Mouse (Mus musculus): Measurements from ENCODE around the gene Olfr771. TPM values are rescaled to one million over a fixed set of nuclear protein-coding genes. Genes with fewer than 3 reads are reported as not detected.
"Not testable (repeated sequence)": the region's sequence is repeated elsewhere in the genome, so short reads cannot be mapped to it uniquely, and the experiment has no call there.

The Olfr771 gene
- not detected for total RNA-seq (2021)
- long read RNA-seq, experiment 1, result 0 reads
- long read RNA-seq, experiment 2, result 0 reads

DNA sequence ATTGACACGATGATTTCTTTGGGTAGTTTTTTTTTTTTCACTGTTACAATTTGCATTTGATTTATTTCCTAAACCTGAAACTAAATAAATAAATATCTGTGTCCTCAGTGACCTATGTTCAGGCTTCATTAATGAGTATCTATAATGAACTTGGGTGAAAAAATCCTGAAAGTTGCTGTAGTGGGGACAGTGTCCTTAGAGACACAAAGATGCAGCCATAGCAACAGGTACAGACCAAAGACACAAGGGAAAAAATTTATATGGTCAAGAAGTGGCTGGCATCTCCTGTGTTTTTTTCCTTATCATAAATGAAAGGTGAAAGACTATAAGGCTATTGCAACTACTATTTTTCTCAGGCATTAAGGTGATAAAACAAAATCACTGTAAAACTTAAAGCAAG lies at the start of gene Olfr771:
Gene Olfr771, minus strand, starts transcription at position 101 of the 400 bp plus-strand sequence.
- DNase-seq, result no peak
- intact Hi-C loops (cut with DNase I), result no loop called here

DNA sequence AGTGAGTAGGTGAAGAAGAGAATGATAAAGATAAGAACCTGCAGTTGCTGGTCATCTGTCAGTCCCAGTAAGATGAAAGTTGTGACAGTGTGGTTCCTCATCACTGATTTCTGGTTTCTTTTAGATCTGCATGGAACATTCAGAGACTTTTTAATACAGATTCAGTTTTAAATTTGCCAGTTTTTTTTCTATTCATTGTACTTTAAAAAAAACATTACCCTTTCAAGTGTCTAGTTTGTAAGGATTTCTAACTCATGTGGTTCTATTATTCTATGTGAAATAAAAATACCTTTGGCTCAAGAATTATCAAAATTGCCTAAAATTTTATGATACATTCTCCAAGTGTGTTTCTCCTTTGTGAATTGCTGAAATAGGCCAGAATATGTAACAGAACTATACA lies 22.8 kb upstream of the Olfr771 start, which contains the start of gene Olfr773:
Gene Olfr773, minus strand, starts transcription at position 101 of the 400 bp plus-strand sequence.
- intact Hi-C loops (cut with DNase I); DNase-seq: not testable (repeated sequence)

DNA sequence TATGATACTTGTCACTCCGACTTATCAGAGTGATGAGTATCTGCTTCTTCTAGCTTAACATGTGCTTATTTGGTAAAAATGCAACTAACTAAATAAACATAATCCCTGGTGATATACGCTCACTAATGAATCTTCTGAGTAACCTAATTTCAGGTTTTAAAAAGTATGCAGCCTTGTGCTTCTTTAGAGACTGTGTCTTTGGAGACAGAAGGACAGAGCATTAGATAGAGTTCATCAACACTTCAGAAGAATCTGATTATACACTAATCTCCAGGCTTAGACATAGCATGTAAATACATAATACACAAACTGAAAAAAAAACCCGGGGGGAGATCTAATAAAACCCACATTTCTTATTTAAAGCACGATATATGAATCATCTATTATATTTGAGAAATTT lies 13.3 kb upstream of the Olfr771 start, which contains the start of gene Olfr772:
Gene Olfr772, minus strand, starts transcription at position 101 of the 400 bp plus-strand sequence.
- intact Hi-C loops (cut with DNase I); DNase-seq: not testable (repeated sequence)

DNA sequence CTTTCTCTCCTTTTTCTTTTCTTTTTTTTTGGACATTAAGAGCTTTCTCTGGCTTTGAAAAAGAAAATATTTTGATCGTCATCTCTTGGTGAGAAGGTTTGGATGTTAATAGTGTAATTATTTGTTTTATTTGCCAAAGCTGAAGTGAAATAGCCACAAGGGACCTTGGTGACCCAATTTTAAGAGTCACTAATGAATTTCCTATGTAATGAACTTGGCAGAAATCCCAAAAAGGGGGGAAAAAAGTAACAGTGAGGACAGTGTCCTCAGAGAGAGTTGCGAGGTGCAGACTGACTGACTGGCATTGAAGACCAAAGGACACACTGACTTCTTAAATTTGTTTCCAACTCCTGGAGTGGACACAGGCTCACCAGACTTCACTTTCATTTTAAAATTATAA lies 25.7 kb downstream of the Olfr771 start, which contains the start of gene Olfr770:
Gene Olfr770, minus strand, starts transcription at position 101 of the 400 bp plus-strand sequence.
- intact Hi-C loops (cut with DNase I), result no loop called here
- no peak for DNase-seq

DNA sequence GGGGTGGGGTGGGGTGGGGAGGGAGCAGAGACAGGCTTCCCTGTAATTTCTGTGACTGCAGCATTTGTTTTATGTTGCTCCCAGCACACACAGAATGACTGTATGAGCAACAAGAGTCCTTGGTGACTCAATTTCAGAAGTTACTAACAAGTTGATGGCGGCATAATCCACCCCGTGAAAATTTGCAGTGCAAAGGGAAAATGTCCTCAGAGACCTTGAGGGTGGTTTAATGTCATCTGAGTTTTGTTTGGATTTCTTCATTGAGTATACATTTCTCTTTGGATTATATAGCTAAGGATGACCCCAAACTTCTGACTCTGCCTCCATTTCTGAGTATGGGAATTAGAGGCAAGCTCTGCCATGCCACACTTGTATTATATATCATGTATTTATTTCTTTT lies 46.8 kb downstream of the Olfr771 start, which contains the start of gene Olfr769:
Gene Olfr769, minus strand, starts transcription at position 101 of the 400 bp plus-strand sequence.
- no peak for DNase-seq
- intact Hi-C loops (cut with DNase I), result no loop called here

DNA sequence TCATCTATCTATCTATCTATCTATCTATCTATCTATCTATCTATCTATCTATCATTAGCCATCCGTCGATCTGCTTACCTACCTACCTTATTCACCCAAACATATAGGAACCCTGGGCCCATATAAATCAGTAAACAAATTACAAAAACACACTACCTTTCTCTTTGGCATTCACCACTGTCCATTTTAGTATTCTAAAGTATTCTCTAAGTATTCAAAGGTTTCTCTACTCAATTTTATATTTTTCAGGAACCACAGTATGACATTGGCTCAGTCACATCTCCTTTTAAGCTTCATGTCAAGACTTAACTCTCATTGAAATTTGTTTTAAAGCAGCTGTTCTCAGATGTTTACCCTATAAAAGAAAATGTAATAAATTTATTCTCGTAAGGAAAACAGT lies 49.4 kb downstream of the Olfr771 start:
- intact Hi-C loops (cut with DNase I), result no loop called here
- no peak for DNase-seq

Other genes starting within 250 kb of the Olfr771 start
- gene Rdh5, start 241.9 kb downstream of the Olfr771 start, total RNA-seq (2021), result 1 to 10 TPM; 3.5 to 4.1 TPM
- 100 to 1,000 TPM; 146 to 165 TPM for gene Bloc1s1, start 240.7 kb downstream of the Olfr771 start, total RNA-seq (2021)
- gene Itga7, start 230.9 kb downstream of the Olfr771 start, total RNA-seq (2021), result 10 to 100 TPM; 47.9 to 60.1 TPM
- under 1 TPM in 1 of 2 experiments, not detected in 1; 0.28 TPM for gene Mettl7b, start 203.8 kb downstream of the Olfr771 start, total RNA-seq (2021)
- gene Olfr9, start 175.3 kb downstream of the Olfr771 start, total RNA-seq (2021), result not detected
- gene Olfr763, start 154.0 kb downstream of the Olfr771 start, total RNA-seq (2021), result not detected
- gene Olfr764-ps1, start 124.9 kb downstream of the Olfr771 start, total RNA-seq (2021), result not detected
- not detected for gene Olfr765, start 114.8 kb downstream of the Olfr771 start, total RNA-seq (2021)
- not detected for gene Olfr766-ps1, start 95.8 kb downstream of the Olfr771 start, total RNA-seq (2021)
- not detected for gene Olfr767, start 81.8 kb downstream of the Olfr771 start, total RNA-seq (2021)
- gene Olfr768, start 65.4 kb downstream of the Olfr771 start, total RNA-seq (2021), result not detected
- gene Olfr769, start 46.9 kb downstream of the Olfr771 start, total RNA-seq (2021), result not detected
- not detected for gene Olfr770, start 25.8 kb downstream of the Olfr771 start, total RNA-seq (2021)
- not detected for gene Olfr772, start 13.2 kb upstream of the Olfr771 start, total RNA-seq (2021)
- not detected for gene Olfr773, start 22.7 kb upstream of the Olfr771 start, total RNA-seq (2021)
- gene Olfr774, start 71.5 kb upstream of the Olfr771 start, total RNA-seq (2021), result not detected
- gene Olfr775, start 83.7 kb upstream of the Olfr771 start, total RNA-seq (2021), result not detected
- not detected for gene Olfr776, start 94.4 kb upstream of the Olfr771 start, total RNA-seq (2021)
- gene Olfr777, start 106.7 kb upstream of the Olfr771 start, total RNA-seq (2021), result not detected
- not detected for gene Olfr780, start 153.4 kb upstream of the Olfr771 start, total RNA-seq (2021)
- gene Olfr781, start 164.1 kb upstream of the Olfr771 start, total RNA-seq (2021), result not detected
- not detected for gene Olfr782, start 184.1 kb upstream of the Olfr771 start, total RNA-seq (2021)
- under 1 TPM in 1 of 2 experiments, not detected in 1; 0.10 TPM for gene Olfr784, start 219.3 kb upstream of the Olfr771 start, total RNA-seq (2021)
- gene Olfr785, start 240.7 kb upstream of the Olfr771 start, total RNA-seq (2021), result not detected

All from gastrocnemius, postnatal 36 days (tissue).